Mouse (Mus musculus): ENCODE data around the gene Unc5b. TPM values are rescaled to one million over a fixed set of nuclear protein-coding genes. Genes with fewer than 3 reads are reported as not detected.

Unc5b gene
- total RNA-seq, 2 experiments from 2014 or later: 1.4 to 2.9 TPM

- no peak for DNase-seq
- Histone ChIP-seq H3K4me3 (no peak overlapping the region), H3K27ac (peak overlapping the region; percentile 49)
- intact Hi-C loops (cut with DNase I): no loop called here
- TF ChIP-seq CTCF (IDR thresholded peaks at IDR 0.05): no peak
Observed at GRCm38 (mm10) chr10:60804865-60805264, 26.5 kb downstream of the Unc5b start.

DNA sequence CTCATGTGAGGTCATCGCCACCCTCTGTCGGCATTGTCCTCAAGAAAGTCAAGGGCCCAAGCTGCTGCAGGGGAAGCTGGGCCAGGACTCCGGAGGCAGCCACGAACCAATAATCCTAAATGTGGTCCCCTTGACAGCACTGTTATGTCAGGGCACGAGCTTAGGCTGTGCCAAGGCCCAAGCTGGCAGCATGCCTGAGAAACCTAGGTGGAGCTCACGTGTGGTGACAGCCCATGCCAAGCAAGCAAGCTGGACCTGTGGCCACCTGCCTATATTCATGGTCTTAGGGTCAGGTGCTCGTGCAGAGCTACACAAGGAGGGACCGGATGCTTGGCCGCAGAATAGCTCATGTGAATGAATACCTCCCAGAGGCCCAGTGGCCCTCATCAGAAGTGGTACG lies 27.4 kb downstream of the Unc5b start:
- intact Hi-C loops (cut with DNase I): no loop called here
- DNase-seq: no peak
- Histone ChIP-seq H3K27ac (no peak overlapping the region), H3K4me3 (no peak overlapping the region)
- no peak for TF ChIP-seq CTCF (IDR thresholded peaks at IDR 0.05)

DNA sequence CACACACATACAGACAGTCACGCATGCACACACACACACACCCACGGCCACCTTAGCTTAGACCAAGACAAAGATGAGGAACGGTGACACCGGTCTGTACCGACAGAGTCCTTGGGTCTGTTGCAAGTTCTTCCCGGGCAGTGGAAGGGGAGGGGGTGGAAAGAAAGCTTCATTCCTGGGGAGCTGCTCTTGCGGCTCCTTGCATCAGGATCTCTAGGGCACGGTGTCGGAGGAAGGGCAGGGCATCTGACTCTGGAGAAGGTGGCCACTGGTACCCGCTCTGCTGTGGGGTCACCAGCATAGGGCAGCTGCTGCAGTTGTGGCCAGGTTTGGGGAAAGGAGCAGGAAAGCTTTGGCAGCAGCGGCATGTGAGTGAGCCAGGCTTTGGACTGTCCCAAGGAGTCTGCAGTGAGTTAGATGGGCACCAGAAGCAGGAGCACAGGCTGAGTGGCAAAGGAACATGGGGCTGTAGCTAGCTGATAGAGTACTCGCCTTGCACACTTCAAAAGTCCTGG lies 29.4 kb downstream of the Unc5b start:
- no peak for DNase-seq
- H3K27ac ChIP-seq: peak overlapping the region; percentile 20; the same call in 1 of the 2 replicates
- TF ChIP-seq CTCF (IDR thresholded peaks at IDR 0.05): no peak
- no peak overlapping the region for H3K4me3 ChIP-seq
- intact Hi-C loops (cut with DNase I): no loop called here

DNA sequence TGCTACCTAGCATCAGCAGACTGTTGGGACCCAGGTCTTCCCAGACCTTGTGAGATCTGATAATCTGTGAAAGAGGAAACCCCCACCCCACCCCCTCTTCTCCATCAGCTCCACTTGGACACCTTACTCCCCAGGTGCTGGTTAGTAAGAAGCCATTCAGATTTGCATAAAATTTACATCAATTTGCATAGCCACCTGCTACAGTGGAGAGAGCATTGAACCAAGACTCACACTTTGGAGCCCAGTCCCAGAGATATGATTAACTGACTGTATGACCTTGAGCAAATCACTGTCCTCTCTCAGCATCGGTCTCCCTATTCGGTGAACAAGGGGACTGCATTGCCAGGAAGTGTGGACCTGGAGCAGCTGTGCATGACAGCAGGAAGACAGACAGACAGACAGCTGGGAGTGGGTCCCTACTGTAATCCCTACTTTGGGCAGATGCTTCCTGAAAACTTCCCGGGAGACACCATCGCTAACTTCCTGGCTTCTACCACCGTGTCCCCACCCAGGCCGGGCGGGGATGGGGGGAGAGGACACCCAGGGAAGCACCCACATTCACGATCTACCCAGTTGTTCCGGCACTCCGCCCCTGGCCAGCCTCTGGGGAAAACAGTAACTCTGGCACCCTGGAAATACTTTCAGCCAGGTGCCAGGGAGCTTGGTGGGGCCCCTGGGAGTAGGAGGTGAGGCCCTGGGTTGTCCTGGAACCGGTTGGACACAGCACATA lies 30.0 kb downstream of the Unc5b start:
- intact Hi-C loops (cut with DNase I): no loop called here
- no peak for TF ChIP-seq CTCF (IDR thresholded peaks at IDR 0.05)
- DNase-seq: no peak
- H3K27ac ChIP-seq: peak overlapping the region; percentile 20; the same call in 1 of the 2 replicates
- no peak overlapping the region for H3K4me3 ChIP-seq

DNA sequence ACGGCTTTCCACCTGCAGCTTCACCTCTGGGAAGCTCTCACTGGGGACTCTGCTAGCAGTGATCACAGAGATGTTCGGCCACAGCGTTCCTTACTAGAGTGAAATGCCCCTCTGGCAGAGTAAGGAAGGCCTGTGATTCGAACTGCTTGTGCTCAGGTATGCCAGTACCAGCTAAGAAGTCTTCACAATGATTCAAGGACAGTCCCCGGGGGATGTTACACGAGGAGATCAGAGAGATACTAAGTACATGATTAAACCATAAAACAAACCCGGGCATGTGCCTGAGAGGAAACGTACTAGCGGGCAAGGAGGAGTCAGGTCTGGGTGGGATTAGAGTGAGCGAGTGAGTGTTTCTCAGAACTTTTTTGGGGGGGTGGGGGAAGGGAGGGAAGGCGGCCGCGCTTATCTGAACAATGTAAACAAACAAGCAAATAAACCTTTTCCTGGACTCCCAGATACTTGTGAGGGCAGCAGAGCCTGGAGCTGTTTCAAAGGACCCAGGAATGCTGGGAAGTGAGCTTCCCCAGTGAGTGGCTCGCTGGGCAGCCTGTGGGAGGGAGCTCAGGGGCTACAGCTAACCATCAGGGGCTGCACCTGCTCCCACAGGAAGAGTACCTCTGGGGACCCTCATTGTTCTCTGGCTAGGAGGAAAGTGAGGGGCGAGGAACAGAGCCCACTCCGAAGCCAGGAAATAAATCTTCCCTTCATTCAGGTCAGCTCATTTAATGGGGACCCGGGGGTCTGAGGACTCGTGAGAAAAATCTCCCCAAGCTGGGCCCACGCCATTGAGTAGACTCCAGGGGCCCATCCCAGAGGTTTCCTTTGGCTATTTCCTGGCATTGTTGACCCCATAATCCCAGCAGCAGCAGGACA lies 30.9 kb downstream of the Unc5b start:
- no peak for DNase-seq
- Histone ChIP-seq H3K27ac (peak overlapping the region; percentile 70), H3K4me3 (peak overlapping the region; percentile 13; the same call in 1 of the 2 replicates)
- intact Hi-C loops (cut with DNase I): no loop called here
- TF ChIP-seq CTCF (IDR thresholded peaks at IDR 0.05): no peak

DNA sequence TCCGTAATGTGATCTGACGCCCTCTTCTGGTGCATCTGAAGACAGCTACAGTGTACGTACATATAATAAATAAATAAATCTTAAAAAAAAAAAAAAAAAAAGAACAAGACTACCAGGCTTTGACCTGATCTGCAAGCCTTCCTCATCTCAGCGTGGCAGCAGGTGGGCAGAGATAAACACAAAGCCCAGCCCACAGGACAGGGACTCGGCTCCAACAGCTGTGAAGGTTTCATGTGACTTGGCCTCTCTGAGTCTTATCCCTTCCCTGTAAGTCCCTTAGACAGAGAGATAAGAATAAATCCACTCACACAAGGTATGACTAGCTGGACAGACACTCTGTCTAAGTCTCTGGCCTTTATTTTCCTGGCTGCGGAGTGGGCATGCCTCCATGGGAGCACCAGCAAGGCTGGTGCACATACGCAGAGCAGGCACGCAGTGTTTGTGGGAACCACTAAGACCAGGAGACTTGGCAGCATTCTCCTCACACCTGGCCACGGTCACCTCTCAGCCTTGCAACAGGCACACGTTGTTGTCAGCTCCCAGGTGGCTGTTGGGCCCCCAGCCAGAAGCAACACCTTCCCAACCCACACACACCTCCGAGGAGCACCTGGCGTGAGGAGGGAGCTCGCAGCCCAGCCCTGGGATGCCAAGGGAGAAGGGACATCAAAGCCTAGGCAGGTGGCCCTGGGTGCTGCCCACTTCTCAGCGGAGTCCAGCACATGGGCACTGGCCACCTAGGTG lies 33.5 kb downstream of the Unc5b start:
- no peak overlapping the region for H3K4me3 ChIP-seq
- intact Hi-C loops (cut with DNase I): no loop called here
- H3K27ac ChIP-seq: no peak overlapping the region
- no peak for TF ChIP-seq CTCF (IDR thresholded peaks at IDR 0.05)
- DNase-seq: no peak

DNA sequence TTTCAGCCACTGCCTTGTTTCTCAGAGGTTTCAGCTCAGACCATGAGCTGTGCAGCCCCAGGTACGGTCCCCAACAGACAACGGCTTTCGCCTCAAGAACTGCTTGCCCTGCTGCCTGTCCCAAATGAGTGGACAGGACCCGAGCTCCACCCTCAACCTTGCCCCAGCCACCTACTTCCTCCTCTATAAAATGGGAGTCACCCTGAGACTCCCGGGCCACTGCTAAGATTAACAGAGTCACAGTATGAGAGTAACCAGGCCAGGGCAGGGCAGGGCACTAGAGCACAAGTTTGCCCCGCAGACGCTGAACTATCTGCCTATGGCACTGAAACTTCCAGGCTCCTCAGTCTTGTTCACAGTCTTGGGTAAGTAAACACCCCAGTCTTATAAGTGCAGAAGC lies 34.9 kb downstream of the Unc5b start:
- no peak for TF ChIP-seq CTCF (IDR thresholded peaks at IDR 0.05)
- intact Hi-C loops (cut with DNase I): no loop called here
- Histone ChIP-seq H3K4me3 (no peak overlapping the region), H3K27ac (peak overlapping the region; percentile 43; the same call in 1 of the 2 replicates)
- DNase-seq: no peak

DNA sequence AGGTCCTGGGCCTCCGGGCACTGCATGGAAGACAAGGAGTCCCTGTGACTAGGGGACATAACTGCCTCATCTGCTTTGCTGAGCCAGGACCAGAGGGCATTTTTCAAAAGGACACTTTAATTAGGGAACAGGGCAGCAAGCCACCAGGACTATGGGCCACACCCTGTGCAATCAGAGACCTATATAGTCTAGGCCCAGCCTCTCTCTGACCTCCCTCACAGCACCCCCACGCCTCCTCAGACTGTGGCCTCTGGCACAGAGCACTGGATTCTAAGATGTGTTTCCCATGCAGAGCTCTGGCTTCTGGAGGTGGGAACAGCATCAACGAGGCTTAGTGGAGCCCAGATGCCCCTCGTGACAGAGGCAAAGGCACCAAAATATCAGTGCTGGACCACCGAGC lies 35.4 kb downstream of the Unc5b start:
- DNase-seq: no peak
- intact Hi-C loops (cut with DNase I): no loop called here
- TF ChIP-seq CTCF (IDR thresholded peaks at IDR 0.05): no peak
- Histone ChIP-seq H3K4me3 (no peak overlapping the region), H3K27ac (peak overlapping the region; percentile 43; the same call in 1 of the 2 replicates)

- TF ChIP-seq CTCF (IDR thresholded peaks at IDR 0.05): no peak
- no peak overlapping the region for H3K27ac ChIP-seq
- intact Hi-C loops (cut with DNase I): no loop called here
- DNase-seq: no peak
- H3K4me3 ChIP-seq: no peak overlapping the region
Observed at GRCm38 (mm10) chr10:60794792-60795191, 36.6 kb downstream of the Unc5b start.

- no peak overlapping the region for H3K27ac ChIP-seq
Observed at GRCm38 (mm10) chr10:60794374-60794773, 37.0 kb downstream of the Unc5b start.

DNA sequence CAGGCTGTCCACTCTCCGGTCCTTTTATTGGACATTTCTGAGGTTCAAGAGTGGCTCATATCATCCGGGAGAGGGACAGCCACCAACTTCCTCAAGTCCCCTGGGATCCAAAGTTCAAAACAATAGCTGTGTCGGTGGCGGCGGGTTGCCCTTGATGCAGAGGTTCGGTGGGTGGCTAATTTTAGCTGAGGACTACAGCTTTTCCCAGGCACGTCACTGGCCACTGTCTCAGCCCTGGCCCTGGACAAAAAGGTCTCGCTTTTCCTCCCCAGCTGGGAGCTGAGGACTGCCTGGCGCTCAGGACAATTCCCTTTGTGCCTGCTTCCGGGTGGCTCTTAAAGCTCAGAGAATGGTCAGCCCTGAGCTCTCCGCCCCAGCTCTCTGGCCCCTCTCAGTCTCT lies 38.5 kb downstream of the Unc5b start:
- intact Hi-C loops (cut with DNase I): no loop called here
- Histone ChIP-seq H3K4me3 (peak overlapping the region; percentile 25; the same call in 1 of the 2 replicates), H3K27ac (peak overlapping the region; percentile 67)
- no peak for DNase-seq
- TF ChIP-seq CTCF (IDR thresholded peaks at IDR 0.05): no peak

More at GRCm38 (mm10) chr10:60794374-60794773, 37.0 kb downstream of the Unc5b start:
- DNase-seq: no peak
- no peak overlapping the region for H3K4me3 ChIP-seq
- intact Hi-C loops (cut with DNase I): no loop called here
- no peak for TF ChIP-seq CTCF (IDR thresholded peaks at IDR 0.05)

- peak overlapping the region; percentile 25 for H3K4me3 ChIP-seq
- no peak for TF ChIP-seq CTCF (IDR thresholded peaks at IDR 0.05)
- DNase-seq: no peak
- intact Hi-C loops (cut with DNase I): no loop called here
- H3K27ac ChIP-seq: peak overlapping the region; percentile 51
Observed at GRCm38 (mm10) chr10:60792365-60792764, 39.0 kb downstream of the Unc5b start.

All from gastrocnemius, adult 2 months (tissue).